Mouse (Mus musculus) common myeloid progenitor, adult 5-6 weeks (primary cell): Measurements from ENCODE around the gene Mtf1. TPM values are rescaled to one million over a fixed set of nuclear protein-coding genes. Genes with fewer than 3 reads are reported as not detected.

Experiments
- ATAC-seq: replicated peaks from 2 replicates; pipeline ENCODE4 v1.8.0; 2016; ENCODE audit warnings: low read depth, mild to moderate bottlenecking, moderate TSS enrichment, inconsistent platforms; ENCODE audit not compliant: poor library complexity, severe bottlenecking
- total RNA-seq: library from RNA; stranded (forward); fragments of 200-1000, 187-1606 nt; gene quantifications from 2 replicates; pipeline ENCODE4 v1.2.3, GENCODE M21; 2017

The Mtf1 gene
- total RNA-seq, 1 experiment from 2014 or later = 26.1 TPM

DNA sequence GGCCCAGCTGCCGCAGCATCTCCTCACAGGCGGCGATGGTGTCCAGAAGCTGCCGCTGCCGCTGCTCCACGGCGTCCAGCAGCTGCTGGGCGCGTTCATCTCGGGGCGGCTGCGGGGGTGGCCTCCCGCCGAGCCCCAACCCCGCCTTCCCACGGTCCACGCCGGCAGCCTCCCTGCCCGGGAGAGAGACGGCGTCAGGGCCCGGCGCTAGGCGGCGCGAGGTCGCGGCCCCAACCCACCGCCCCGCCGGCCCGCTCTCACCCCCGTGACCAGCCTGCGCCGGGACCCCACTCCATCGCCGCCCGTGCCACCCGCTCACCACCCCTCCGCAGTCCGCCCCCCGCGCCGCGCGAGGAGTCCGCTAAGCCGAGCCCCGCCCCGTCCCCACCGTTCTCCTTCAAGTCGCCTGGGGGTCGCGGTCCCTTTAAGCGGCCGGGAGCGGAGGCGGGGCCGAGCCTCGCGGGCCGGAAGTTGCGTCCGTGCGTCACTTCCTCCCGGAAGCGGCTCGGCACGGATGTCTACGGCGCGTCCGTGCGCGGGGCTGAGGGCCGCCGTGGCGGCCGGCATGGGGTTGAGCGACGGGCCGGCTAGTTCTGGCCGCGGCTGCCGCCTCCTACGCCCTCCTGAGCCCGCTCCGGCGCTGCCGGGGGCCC, 48.5 kb downstream of the Mtf1 start, which contains the start of gene Yrdc:
TSS of gene Yrdc (plus strand) at position 419 of the 653 bp plus-strand sequence.
- peak; percentile 76 for ATAC-seq

DNA sequence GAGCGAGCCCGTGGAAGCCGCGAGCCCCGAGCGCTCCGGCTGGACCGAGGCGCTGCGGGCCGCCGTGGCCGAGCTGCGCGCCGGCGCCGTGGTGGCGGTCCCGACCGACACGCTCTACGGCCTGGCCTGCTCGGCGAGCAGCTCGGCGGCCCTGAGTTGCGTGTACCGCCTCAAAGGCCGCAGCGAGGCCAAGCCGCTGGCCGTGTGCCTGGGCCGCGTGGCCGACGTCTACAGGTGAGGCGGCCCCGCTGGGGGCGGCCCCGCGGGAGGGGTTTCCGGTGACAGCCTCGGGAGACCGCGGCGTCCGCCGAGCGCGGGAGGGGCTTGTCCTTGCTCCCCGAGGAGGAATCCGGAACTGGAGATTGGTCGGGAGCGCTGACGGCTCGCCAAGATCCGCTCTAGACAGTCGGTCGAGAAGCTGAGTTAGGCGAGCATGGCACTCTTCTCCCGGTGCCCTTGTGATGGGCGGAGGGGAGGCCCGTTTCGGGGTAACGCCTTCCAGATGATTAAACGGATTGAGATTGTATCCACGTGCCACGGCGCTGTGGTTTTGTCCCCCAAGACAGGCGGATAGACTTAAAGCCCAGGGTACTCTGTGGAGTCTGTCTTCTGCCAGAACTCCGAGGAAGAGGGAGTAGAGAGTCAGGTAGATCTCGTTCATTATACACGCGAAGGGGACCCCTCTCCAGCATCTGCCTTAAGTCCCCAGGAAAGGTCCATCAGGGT, 49.2 kb downstream of the Mtf1 start, which contains the start of gene 1110065P20Rik:
TSS of gene 1110065P20Rik (minus strand) at position 264 of the 726 bp plus-strand sequence.
- ATAC-seq = peak; percentile 58

DNA sequence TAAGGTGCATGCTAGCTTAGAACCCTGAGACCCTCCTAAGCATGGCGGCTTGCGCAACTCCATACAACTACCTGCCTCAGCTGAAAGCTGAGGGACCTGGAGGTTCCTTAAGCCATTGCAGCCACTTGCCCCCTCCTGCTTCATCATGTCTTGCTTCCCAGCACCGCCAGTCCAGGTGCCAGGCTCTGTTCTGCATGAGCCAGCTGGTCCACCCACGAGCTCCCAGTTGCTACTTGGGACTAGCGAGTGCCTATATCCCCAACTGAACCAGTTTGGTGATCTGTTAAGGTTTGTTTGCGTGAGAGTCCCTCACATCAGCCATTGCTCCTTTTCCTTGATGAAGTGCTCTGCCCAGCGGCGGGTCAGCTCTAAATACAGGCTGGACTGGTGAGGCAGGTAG, 54.4 kb downstream of the Mtf1 start:
- ATAC-seq = no peak

DNA sequence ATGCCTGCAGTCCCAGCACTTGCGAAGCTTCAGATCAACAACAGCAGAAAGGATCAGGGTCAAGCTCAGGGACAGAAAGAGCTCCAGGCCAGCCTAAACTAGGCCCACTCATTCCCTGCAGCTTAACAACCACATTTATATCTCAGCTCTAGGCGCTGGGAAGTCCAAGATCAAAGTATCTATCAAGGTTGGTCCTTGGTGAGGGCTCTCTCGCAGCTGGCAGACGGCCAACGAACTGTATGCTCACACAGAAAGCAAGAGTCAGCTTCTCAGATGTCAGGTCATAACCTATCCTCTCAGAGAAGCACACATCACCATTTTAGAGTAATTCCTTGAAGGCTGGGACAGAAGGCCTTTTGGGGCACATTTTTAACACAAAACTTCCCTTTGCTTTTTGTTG, 56.5 kb downstream of the Mtf1 start:
- no peak for ATAC-seq

DNA sequence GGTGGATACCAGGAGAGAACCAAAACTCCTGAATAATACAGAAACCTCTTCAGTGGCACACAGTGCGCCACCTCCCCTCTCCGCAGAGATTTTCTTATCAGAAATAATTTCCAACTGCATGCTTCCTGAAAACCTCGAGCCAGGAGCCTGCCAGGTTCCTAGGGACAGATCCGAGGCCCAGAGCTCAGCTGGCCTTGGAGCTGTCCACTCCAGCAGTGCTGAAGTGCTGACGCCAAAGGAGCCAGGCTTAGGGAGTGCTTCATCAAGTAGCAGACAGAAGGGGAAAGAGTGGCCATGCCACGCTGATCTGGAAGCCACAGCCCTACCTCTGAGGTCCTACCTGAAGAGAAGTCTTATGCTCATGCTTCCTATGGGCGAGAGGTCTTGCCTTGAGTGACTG, 58.5 kb downstream of the Mtf1 start:
- ATAC-seq = peak; percentile 76

DNA sequence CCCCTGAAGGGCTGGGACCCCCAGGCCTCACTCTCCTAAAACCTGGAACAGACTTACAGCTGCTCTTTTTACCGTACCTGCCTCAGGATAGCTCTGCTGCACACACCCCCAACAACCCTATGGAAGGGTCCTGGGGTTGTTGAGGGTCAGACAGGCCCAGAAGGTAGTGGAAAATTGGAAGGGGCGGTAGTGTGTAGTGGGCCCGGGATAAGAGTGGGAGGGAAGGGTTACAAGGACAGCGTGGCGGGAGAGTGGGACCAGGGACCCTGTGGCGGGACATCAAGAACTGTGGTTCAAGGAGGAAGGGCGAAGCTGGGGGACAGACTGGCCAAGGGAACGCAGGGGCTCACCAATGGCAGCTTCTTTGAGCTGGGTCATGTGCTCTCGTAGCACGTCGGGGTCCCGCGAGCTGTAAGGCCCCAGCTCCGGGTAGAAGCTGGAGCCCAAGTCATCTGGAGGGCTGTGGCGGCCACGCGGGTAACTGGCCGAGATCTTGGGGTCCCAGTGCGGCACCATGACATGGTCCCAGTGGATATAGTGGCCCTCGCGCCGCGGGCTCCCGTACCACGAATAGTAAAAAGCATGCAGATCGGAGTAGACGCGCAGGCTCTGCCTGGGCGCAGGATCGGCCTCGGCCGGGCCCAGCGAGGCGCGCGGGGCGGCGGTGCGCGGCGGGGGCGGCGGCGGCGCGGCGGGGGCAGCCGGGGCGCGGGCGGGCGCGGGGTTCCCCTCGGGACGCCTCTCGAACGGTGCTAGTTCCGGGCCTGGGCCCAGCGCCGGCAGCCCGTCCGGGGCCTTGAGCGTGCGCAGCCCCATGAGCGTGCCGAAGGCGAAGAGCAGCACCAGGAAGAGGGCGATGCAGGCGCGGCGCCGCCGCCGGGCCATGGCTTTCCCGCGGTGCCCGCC, 59.6 kb downstream of the Mtf1 start, which contains the start of gene Maneal:
TSS of gene Maneal (minus strand) at position 889 of the 906 bp plus-strand sequence.
- ATAC-seq = peak; percentile 23

DNA sequence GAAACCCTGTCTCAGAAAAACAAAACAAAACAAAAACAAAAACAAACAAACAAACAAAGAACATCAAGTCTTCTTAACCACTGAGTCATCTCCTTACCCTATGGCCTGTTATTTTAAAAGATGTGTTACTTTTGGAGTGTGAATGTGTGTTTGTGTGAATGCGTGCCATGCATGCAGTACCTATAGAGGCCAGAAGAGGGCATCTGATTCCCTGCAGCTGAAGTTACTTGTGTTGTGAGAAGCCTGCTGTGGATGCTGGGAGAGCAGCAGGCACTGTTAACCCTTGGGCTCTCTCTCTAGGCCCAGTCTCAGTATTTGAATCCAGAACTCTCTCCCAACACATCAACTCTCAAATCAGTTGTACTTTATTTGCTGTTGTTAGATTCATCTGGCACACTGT, 70.8 kb downstream of the Mtf1 start:
- no peak for ATAC-seq

DNA sequence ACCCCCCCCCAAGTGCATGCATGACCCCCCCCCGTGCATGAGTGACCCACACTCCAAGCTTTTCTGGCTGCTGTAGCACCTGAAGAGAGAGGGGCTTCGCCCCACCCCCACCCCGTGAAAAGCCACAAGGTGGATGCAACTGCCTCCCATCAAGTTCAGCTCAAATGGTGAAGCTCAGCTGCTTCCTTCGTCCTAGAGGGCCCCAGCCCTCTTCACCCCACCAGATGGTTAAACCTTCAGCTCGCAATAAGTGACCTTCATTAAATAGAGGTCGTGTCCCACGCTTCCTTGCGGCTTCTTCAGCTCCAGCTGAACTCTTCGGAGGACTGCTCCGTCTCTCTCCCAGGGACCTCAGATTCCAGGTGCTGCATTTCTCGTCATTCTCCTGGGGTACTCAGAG, 78.7 kb downstream of the Mtf1 start, which contains the start of gene Epha10:
TSS of gene Epha10 (plus strand) at position 301 of the 400 bp plus-strand sequence.
- no peak for ATAC-seq

DNA sequence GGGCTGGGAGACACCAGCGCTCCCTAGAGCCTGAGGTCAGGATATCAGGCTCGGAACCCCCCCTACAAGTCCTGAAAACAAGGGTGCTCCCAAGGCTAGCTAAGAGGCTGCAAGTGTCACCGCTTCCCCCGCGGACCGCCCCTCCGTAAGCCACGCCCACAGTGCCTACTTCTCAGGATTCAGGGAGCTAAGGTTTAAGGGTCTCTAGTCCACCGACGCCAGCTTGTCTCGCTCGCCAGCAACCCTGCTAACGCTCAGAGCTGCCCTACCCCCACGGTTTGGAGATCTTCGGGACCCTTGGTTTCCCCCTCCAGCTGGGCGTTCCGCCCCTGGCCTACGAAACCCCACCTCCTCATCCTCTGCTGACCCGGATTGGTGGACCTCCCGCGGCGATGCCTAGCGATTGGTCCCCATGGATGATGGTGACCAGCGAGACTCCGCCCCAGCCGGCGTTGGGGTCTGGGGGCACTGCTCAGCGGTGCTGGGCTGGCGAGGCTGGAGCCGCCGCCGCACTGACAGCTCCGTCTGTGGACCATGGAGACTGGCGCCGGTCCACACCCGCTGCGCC, 79.5 kb downstream of the Mtf1 start:
- ATAC-seq = 0 out of 2 replicates have a peak, but pooled peaks have one; percentile 26

DNA sequence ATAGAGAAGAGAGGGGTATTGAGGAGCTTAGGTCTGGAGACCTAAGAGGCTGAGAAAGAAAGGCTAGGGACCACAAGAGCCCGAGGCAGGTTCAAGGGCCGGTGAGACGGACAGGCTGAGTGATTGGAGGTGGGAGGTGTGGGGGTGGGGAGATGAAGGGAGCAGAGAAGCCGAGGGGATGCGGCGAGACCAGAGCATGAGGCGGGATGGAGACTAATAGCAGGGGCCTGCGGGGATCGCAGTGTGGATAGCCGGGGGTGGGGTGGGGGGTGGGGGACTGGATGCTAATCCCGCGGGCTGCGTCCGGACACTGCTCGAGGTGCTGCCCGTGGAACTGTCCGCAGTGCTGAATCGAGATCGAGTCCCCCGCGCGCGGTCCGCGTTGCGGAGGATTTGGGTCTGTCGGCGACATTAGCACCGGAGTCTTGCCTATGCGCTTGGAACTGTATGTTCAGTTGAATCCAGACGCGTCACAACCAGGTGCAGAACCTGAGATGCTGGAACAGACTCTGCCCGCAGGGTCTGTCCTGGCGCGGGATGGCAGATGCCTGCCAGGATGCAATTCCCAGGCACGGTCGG, 80.3 kb downstream of the Mtf1 start:
- ATAC-seq = peak; percentile 62; the same call in 1 of the 2 replicates

DNA sequence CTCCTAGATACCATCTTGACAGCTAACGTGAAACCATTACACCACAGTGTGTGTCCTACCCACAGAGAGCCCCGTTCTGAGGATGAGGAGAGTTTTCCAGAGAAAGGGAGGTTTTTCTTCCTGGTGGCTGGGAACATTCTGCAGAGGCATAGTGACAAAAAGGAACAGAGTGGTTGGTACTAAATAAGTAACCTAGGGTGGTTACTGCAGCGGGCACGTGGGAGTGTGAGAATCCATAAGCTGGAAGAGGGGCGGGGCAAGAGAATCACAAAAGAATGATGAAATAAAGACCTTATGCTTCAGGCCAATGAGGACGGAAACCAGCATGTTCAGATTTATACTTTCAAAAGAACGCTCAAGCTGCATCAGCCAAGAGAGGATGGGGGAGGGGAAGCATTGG, 86.8 kb downstream of the Mtf1 start:
- no peak for ATAC-seq

DNA sequence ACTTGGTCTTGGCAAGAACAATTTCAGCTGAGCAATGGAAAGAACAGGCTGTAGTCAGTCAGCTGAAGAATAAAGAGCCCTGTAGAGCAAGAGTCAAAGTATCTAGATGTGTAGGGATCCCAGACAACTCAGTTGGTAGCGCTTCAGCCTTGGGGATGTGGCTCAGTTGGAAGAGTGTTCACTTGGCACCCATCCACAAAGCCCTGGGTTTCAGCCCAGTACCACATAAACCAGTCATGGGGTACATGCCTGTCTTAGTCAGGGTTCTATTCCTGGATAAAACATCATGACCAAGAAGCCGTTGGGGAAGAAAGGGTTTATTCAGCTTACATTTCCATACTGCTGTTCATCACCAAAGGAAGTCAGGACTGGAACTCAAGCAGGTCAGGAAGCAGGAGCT, 88.0 kb downstream of the Mtf1 start:
- no peak for ATAC-seq

DNA sequence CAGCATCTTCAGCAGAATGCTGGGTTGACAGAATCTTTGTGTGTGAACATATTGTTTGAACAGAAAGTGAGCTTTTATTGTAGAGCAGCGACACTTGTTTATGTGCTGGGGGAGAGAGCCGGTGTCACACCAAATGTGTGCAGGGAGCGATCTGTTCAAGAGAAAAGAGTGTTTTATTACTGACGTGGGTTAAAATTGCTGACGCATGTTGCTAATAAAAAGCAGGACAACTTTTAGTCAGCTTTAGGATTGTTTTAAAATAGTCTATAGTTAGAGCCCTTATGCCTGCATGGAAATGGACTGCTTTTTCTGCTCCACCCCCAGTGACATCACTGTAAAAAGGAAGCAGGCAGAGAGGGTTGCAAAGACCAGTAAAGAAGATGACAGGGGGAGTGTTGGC, 88.9 kb downstream of the Mtf1 start:
- no peak for ATAC-seq

DNA sequence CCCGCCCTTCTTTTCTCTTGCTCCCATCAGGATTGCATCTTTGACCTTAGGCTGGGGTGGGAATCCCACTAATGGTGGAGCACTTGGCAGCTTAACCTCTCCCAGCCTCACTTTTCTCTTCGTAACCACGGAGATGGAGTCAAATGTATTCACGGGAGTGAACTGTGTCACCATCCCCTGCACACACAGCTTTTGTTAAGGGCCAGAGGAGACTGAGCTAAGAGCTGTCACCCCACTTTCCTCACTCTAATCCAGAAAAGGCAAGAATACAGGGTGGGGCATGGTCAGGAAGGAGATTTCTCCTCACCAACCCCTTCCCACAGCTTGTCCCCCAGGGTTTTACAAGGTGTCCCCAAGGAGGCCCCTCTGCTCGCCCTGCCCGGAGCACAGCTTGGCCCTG, 91.9 kb downstream of the Mtf1 start:
- no peak for ATAC-seq

DNA sequence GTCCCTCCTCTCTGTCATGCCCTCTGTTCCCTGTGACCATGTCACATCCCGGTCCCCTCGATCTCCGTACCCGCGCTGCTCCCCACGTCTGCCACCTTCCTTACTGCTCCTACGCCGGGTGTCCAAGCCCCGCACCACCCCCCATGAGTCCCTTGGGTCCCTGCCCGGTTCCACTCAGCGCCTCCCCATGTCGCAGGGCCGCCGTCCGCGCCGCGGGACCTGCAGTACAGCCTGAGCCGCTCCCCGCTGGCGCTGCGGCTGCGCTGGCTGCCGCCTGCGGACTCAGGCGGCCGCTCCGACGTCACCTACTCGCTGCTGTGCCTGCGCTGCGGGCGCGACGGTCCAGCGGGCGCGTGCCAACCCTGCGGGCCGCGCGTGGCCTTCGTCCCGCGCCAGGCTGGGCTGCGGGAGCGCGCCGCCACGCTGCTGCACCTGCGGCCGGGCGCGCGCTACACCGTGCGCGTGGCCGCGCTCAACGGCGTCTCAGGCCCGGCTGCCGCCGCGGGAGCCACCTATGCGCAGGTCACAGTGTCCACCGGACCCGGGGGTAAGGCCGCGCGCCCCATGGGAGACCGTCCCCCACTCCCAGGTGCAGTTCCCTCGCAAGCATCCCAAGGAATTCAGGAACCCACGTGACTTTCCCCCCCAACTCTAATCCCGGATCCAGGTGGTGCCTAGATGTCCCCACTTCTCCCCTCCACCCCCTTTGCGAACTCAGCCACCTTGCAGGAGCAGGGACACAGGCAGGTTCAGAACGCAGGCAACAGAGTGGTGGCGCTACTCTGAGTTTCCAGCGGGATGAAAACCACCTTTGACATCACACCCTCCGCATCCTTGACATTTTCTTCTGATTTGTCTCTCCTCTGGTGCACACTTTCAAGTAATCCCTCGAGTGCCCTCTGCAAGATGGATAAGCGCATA, 92.9 kb downstream of the Mtf1 start:
- no peak; the same call in 1 of the 2 replicates for ATAC-seq

DNA sequence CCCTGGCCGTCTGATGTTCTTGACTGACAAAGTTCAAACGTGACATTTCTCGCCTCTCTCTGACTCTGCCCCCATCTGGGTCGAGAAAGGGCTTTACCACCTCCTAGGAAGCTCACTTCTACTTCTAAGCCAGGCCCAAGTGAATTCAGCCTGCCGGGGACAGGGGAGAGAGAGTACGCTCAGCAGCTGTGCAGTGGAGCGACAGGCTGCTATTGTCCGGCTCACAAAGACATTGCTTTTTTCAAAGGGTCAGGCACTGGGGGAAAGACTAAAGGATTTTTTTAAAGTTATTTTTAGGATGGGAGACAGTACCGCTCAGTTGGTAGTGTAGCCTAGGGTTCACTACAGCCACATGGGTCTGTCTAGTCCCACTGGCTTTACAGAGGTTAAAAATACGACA, 96.5 kb downstream of the Mtf1 start:
- no peak for ATAC-seq
